Mouse (Mus musculus) mesoderm, embryonic 11.5 days (tissue): ENCODE data around the gene 4933428G20Rik.
A peak's percentile ranks its signal among the peaks of the same experiment; 100 is the strongest.

Source experiments
- DNase-seq: peaks from one replicate; pipeline ENCODE4 v3.0.0-alpha.2; 2012; ENCODE audit warnings: low read depth, low spot score

The 4933428G20Rik gene

DNA sequence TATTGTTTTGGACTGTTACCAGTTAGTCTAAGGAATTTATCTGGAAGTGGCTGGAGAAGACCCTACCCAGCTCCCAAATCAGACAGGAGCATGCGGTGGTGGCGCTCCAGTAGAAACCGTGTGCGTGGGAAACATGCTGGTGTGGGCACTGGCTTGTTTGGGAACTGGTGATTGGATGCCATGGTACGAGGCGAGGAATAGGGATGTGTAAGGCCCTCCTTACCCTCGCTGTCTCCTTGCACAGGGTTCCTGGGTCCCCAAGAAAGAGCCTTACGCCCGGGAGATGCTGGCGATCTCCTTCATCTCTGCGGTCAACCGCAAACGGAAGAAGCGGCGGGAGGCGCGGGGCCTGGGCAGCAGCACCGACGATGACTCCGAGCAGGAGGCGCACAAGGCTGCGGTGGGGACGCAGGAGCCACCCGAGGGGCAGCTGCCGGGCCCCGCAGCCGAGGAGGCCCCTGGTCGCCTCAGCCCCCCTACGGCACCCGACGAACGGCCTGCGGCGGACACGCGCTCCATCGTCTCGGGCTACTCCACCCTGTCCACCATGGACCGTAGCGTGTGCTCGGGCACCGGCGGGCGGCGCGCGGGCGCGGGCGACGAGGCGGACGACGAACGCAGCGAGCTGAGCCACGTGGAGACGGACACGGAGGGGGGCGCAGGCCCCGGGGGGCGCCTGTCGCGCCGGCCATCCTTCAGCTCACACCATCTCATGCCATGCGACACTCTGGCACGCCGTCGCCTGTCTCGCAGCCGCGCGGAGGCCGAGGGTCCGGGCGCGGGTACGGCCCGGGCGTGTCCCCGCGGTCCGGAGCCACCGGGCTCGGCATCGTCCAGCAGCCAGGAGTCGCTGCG lies at the start of gene 4933428G20Rik:
4933428G20Rik (minus strand) TSS at position 476 of the 855 bp plus-strand sequence.
- no peak for DNase-seq

- DNase-seq: no peak
Observed at GRCm38 (mm10) chr11:97548757-97549156, 48.6 kb upstream of the 4933428G20Rik start.

DNA sequence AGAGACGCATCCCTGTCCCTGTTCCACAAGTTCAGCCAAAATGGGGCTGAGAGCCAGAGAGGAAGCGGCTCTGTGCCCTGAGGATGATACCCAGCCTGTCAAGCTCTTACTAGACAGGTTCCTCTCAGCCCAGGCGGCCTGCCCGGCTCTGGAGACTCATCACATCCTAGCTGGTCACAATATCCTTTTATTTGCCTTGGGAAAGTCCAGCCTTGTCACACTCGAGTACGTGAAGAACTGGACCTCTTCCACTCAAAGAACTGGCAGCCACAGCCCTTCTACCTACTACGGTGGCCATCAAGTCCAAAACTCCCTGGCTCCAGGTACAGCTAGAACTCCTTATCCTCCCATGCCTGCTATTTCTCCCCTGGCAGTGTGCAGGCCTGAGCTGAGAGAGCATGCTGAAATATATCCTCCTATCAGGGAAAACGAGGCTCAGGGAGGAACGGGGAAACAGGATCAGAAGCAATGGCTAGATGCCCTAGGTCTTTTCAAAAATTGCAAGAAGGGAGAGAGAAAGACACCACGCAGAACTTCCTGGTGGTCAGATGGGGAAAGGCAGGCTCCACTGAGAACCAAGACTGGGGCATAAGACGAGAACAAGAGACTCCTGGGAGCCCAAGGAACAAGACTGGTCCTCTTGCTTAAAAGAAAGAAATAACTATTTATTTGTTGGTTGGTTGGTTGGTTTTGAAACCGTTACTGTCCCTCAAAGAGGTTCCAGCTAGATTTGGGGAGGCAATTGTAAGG lies 48.0 kb upstream of the 4933428G20Rik start:
- no peak for DNase-seq

GRCm38 (mm10) chr11:97546804-97547411 lies 46.8 kb upstream of the 4933428G20Rik start:
- peak; percentile 54 for DNase-seq

- DNase-seq: no peak
Observed at GRCm38 (mm10) chr11:97545808-97546560, 45.8 kb upstream of the 4933428G20Rik start.

DNA sequence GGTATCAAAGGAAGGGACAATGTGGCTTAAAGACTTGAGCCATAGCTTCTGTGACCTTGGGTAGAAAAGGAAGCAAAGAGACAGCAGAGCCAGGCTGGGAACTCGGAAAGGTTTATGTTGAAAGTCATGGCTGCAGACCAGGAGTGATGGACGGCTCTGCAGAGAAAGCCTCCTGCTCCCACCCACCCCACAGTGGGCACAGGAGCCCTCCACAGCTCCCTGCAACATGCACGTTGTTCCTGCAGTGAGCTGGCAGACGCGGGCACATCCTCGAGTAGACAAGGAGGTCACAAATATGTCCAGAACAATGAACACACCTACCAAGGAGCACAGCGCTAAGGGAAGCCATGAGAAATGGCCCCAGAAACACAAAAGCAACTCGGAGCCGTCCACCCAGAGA lies 43.7 kb upstream of the 4933428G20Rik start:
- DNase-seq: no peak

- DNase-seq: no peak
Observed at GRCm38 (mm10) chr11:97543181-97543733, 43.1 kb upstream of the 4933428G20Rik start.

DNA sequence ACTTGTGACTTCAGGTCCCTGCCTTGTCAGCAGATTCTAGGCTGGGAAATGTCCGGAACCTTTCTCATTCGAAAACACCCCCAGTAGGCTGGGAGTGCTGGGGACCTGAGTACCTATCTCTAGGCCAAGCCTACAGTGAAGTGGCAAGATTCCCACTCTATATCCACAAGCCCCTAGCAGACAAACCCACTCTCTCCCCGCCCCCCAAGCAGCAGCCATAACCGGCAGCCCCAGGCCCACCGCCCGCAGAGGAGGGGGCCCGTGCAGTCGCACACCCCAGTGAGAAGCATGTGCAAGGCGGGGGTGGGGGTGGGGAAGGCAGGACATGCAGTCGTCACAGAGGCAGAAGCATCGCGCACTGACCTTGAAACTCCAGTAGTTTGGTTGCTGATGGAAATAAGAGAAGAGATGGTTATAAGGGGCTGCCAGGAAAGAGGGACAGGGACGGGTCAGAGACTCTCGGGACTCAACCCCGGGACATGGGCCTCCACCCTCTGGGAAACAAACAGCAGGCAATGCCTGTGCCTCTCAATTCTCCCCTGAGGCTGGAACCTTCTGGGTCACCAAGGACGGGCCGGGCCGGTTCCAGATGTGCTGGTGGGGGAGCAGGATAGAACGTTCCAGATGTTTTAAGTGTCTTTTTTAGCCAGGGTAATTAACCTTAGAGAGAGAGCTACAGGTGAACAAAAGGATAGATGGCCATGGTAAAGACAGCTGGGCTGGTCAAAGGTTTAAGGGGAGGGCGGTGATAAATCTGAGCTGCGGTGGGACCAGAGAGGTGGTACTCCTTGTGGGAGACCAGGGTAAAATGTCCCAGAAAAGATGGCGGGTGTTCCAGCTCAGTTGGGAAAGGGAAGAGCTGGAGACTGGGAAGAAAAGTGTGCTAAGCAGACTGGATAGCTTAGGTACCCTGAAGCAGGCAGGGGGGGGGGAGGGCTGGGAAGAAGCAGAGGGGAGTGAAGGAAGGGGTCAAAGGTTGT lies 42.3 kb upstream of the 4933428G20Rik start:
- DNase-seq: no peak

- no peak for DNase-seq
Observed at GRCm38 (mm10) chr11:97540604-97541003, 40.5 kb upstream of the 4933428G20Rik start.

DNA sequence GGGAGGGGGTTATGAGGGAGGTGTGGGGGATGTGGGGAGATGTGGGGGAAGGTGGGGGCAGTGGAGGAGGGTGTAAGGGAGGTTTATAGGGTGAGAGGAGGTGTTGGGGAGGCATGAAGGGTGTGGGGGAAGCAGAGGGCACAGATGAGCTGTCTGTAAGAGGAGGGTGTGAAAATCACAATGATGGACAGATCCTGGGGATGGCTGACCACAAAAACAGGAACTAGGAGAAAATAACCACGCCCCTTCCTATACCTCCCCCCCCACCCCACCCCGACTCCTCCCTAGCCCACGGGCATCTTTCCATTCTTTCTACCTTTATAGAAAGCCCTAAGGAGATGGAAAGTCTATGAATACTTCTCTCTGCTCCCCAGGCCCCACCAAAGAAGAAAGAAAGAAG lies 40.0 kb upstream of the 4933428G20Rik start:
- no peak for DNase-seq

DNA sequence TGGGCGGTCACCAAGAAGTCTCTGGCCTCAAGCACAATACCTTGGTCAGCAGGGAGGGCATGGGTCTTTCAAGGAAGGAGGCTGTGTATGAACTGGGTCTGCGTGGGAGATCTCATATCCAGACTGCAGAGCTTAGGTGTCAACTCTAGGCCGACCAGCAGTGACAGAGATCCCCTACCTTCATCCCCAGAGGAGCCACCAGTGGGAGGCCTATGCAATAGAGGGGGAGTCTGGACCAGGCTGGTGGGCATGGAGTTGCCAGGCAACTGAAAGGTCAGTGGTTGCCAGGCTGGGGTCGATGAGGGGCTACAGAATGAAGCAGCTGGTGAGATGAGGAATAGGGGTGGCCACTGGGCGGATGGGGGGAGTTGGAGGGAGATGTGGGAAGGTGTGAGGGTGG lies 39.5 kb upstream of the 4933428G20Rik start:
- DNase-seq: no peak

DNA sequence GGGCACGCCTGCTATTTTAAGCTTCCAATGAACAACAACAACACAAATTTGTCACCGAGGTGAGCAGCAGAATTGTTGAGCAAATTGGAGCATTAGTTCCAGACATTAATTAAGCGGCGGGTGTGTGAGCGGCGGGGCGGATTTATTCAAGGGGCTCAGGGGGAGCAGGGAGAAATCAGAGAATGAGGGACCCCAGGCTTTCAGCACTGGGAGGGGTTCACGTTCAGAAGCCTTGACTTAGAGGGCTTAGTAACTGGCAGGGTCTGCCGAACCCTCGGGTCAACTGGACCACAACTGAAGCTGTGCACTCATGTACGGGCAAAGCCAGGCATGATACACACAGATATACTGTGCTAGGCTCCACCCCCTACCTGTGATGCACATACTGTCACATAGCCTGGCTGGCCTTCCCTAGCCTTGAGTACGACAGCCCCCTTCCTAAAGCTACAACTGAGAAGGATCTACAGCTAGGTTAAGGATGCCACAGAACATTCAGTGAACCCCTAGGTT lies 37.5 kb upstream of the 4933428G20Rik start:
- no peak for DNase-seq

DNA sequence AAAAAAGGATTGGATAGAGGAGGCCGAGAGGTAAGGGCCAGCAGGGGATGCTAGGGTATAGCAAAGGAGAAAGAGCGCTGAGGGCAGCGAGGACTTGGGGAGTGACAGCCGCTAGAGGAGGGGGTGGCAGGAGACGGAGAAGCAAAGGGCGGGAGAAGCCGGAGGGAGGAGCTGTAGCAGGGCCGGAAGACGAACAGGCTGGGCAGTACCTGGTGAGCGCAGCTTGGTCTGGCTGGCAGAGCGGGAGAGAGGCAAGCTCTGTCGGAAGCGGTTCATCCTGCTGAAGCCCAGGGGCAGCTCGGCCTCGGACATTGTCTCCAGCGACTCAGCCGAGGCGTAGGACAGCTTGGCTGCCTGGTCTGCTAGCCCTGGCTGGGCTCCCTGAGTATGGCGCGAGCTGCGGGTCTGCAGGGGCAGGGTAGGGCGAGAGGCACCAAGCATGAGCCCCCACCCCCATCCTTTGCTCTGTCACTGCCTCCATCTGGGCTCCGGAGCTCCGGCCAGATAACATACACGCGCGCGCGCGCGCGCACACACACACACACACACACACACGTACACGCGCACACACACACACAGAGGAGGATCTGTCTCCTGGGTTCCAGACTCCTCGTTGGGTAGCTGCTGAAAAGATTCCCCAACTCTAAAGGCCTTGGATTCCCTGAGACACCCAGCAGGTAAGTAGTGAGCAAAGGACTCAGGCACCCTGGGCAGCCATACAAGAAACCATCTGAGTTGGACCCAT lies 36.9 kb upstream of the 4933428G20Rik start:
- DNase-seq: no peak

DNA sequence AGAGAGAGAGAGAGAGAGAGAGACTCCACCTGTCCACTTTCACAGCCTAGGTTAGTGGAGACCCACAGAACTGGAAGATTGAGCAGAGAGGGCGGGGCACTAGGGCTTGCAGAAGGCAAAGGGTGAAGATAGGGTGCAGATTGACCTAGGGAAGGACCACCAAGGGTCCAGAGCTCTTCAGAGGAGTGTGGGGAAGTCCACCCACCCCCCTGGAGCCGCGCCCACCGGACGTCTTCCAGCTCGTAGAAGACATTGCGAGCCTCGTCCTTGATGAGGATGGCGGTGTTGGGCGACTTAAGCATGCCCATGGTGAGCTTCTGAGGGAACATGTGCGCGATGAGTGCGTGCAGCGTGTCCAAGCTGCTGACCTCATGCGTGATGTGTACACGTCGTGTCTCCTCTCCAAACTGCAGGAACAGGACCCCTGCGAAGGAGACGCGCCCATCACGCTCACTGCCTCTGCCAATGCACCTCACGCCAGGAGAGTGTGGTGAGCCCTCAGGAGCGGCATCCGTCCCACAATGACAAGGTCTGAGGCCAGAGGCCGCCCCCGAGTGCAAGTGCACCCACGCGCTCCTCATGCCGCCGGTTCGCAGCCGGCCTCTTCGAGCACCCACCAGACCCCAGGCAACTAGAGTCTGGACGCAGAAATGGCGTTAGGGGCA lies 36.1 kb upstream of the 4933428G20Rik start:
- no peak for DNase-seq

DNA sequence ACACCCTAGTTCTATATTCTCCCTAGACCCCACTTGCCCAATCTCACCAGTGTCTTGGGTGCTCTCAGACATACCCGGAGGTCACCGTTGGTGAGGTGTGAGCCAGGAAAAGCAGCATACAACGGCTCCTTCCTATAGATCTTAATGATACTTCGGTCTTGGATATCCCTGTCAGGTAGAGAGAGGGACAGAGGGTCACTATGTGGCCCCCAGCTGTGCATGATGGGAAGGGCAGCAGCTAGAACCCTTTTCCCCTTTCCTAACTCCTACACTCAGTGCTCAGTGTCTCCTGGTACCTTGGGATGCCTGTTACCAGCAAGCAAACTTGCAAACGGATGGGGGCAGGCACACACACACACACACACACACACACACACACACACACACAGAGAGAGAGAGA lies 35.5 kb upstream of the 4933428G20Rik start:
- no peak for DNase-seq

GRCm38 (mm10) chr11:97535308-97535630 lies 35.1 kb upstream of the 4933428G20Rik start:
- DNase-seq: no peak

DNA sequence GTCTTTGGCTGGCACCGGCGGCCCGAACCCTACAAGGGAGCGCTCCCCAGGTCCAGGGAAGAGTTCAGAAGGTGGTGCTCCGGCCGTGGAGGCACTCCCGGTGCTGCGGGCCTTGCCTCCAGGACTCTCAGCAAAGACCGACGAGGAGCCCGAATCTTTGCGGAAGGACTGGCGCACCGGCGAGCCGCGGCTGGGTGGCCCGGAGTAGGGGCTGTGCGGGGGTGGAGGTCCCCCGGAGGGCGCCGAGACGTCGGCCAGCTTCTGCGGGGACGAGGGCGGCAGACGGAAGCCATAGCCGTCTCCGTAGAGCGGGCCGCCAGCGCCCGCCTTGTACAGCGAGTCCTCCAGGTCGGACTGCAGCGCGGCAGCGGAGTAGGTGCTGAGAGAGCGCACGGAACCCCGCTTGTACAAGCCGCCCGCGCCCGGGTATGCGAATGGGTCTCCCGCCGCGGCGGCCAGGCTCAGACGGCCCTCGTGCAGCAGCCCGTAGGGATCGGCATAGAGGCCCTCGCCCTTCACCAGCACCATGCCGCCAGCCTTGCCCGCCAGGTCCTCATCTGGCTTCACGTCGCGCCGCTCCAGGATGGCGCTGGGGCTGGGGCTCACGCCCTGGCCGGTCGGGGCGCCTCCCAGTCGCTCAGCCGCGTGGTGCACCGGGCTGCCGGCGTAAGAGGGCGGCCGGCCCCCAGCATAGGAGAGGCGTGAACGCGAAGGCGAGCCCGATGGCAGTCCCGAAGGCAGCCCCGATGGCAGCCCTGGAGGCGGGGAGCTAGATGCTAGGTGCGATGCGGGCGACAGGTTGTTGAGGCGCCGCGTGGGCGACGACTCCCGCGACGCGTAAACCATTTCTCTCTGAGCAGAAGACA lies 34.5 kb upstream of the 4933428G20Rik start:
- DNase-seq: no peak

DNA sequence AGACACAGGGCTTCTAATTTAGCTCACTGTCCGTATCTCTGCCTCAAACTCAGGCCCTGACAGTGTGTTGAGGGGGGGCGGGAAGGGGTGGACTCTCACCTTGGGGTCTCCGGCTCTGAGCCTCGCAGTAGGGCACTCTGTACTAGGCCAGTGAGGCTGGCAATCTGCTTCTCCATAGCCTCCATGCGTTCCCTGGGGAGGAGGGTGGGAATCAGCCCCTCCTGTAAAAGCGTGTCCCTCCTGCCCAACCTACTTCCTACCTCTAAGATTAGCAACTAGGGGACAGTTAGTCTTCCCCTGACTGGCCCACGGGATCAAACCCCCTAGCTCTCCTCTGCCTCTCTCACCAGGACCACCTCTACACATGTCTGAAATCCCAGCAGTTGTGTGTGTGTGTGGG lies 33.5 kb upstream of the 4933428G20Rik start:
- DNase-seq: no peak
